Mouse (Mus musculus) neural tube, embryonic 13.5 days (tissue): ENCODE measurements around the gene Nlrp9b. TPM values are rescaled to one million over a fixed set of nuclear protein-coding genes. Genes with fewer than 3 reads are reported as not detected.
"Not testable (repeated sequence)": the region's sequence is repeated elsewhere in the genome, so short reads cannot be mapped to it uniquely, and the experiment has no call there.

Source experiments
- ATAC-seq: fragments of 200-750 bp; cut with Nextera tagmentation; 2 replicates; pipeline ENCODE4 v1.8.0; 2017; ENCODE audit warnings: low read depth, mild to moderate bottlenecking, moderate TSS enrichment, moderate library complexity
- H3K27ac ChIP-seq: fragments of 300-500 bp; sonication (generic); replicated peaks from 2 replicates; pipeline ENCODE4 v1.5.1; 2015; ENCODE audit warnings: moderate library complexity, mild to moderate bottlenecking, inconsistent platforms
- H3K27me3 ChIP-seq: fragments of 300-500 bp; sonication (generic); 2 replicates; pipeline ENCODE4 v1.6.1; 2015; ENCODE audit warnings: mild to moderate bottlenecking, inconsistent platforms
- H3K36me3 ChIP-seq: fragments of 300-500 bp; sonication (generic); 2 replicates; pipeline ENCODE4 v1.6.1; 2015; ENCODE audit warnings: mild to moderate bottlenecking, inconsistent platforms
- H3K4me1 ChIP-seq: fragments of 300-500 bp; sonication (generic); replicated peaks from 2 replicates; pipeline ENCODE4 v1.6.1; 2015; ENCODE audit warnings: inconsistent platforms
- H3K4me2 ChIP-seq: fragments of 300-500 bp; sonication (generic); 2 replicates; pipeline ENCODE4 v1.6.1; 2015; ENCODE audit warnings: inconsistent platforms, mild to moderate bottlenecking, moderate library complexity
- H3K4me3 ChIP-seq: fragments of 300-500 bp; sonication (generic); 2 replicates; pipeline ENCODE4 v1.5.1; 2015; ENCODE audit warnings: mild to moderate bottlenecking, inconsistent platforms
- H3K9ac ChIP-seq: fragments of 300-500 bp; sonication (generic); 2 replicates; pipeline ENCODE4 v1.6.1; 2015; ENCODE audit warnings: moderate library complexity, mild to moderate bottlenecking, inconsistent platforms
- H3K9me3 ChIP-seq: fragments of 300-500 bp; sonication (generic); 2 replicates; pipeline ENCODE4 v1.6.1; 2016; ENCODE audit warnings: inconsistent platforms
- WGBS: fragments of 180-500 bp; shearing (Covaris S2); methylation state at CpG from one replicate; pipeline ENCODE4 v1.1.7; 2015; 5-methylcytosine and 5-hydroxymethylcytosine counted together
- polyA plus RNA-seq: library from polyadenylated mRNA; unstranded; fragments of >200 nt; fragmentation: Nextera tagmentation; extraction: Ambion mirVana; gene quantifications from 2 replicates; pipeline ENCODE4 v1.2.1, GENCODE M21; 2015

Nlrp9b gene
- not detected in 2 replicates for polyA plus RNA-seq

DNA sequence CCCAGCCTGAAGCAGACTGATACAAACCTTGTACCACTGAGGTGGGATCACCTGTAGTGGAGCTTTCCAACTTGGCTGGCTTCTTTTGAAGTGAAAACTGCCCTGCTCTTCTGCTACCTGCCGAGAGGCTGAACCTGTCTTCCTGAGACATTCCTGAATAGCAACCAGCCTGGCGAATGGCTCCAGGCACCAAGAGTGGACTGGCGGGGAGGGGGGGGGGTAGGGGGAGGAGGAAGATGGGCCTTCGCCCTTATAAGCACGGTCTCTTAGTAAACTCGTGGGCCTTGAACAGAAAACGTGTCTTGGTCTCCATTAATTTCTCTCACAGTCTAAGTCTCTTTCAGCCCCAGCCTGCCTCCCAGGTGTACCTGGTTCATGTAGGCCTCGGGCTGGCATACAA lies at the start of gene Nlrp9b:
Nlrp9b (plus strand) TSS at position 301 of the 400 bp plus-strand sequence.
- ATAC-seq, H3K9ac ChIP-seq, H3K4me2 ChIP-seq, H3K27me3 ChIP-seq, H3K27ac ChIP-seq, H3K36me3 ChIP-seq, H3K4me1 ChIP-seq, H3K4me3 ChIP-seq: not testable (repeated sequence)
- peaks cover 19% of the 10 kb centered on the region for H3K9me3 ChIP-seq
- WGBS, result 65% methylated on average over 8 of the region's 8 CpGs

DNA sequence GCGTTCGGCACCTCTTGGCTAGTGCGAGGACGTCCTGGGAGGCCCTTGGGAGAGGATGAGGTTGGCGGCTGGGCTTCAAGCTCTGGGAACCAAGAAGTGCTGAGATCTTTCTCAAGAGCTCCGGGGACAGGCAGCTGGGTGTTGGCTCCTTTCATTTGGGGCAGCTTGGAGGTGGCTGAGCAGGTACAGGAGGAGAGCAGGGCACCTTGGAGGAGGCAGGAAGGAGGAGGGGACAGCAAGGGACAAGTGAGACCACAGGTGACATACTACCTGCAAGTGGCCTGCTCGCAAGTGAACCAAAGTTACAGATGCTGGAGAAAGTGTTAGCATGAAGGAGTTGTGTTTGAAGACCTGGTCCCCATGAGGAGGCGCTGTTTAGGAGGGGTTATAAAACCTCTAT lies 46.6 kb upstream of the Nlrp9b start:
- no peaks in the 10 kb centered on the region for H3K4me1 ChIP-seq
- no peaks in the 10 kb centered on the region for H3K27me3 ChIP-seq
- ATAC-seq, result no peak
- 90% methylated on average over 8 of the region's 8 CpGs for WGBS
- no peak overlapping the region for H3K4me3 ChIP-seq
- H3K4me2 ChIP-seq, result no peak overlapping the region
- no peak overlapping the region for H3K9ac ChIP-seq
- no peaks in the 10 kb centered on the region for H3K9me3 ChIP-seq
- no peaks in the 10 kb centered on the region for H3K36me3 ChIP-seq
- H3K27ac ChIP-seq, result no peak overlapping the region

DNA sequence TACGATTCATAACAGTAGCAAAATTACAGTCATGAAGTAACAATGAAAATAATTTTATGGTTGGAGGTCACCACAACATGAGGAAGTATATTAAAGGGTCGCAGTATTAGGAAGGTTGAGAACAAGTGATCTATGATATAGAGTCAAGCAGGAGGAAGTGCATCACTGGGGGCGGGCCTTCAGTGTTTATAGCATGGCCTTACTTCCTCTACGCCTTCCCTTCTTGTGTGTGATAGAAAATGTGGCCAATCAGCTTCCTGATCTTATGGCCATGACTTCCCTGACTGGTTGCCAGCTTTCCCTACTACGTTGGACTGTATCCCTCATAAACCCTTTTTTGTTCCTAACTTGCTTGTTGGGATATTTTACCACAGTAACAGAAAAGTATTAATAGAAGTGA lies 46.1 kb upstream of the Nlrp9b start:
- Histone ChIP-seq H3K9ac (no peak overlapping the region), H3K4me3 (no peak overlapping the region), H3K27ac (no peak overlapping the region), H3K9me3 (no peaks in the 10 kb centered on the region), H3K27me3 (no peaks in the 10 kb centered on the region), H3K4me1 (no peaks in the 10 kb centered on the region), H3K4me2 (no peak overlapping the region), H3K36me3 (no peaks in the 10 kb centered on the region)
- no peak for ATAC-seq
- 87% methylated on average over 5 of the region's 5 CpGs for WGBS

DNA sequence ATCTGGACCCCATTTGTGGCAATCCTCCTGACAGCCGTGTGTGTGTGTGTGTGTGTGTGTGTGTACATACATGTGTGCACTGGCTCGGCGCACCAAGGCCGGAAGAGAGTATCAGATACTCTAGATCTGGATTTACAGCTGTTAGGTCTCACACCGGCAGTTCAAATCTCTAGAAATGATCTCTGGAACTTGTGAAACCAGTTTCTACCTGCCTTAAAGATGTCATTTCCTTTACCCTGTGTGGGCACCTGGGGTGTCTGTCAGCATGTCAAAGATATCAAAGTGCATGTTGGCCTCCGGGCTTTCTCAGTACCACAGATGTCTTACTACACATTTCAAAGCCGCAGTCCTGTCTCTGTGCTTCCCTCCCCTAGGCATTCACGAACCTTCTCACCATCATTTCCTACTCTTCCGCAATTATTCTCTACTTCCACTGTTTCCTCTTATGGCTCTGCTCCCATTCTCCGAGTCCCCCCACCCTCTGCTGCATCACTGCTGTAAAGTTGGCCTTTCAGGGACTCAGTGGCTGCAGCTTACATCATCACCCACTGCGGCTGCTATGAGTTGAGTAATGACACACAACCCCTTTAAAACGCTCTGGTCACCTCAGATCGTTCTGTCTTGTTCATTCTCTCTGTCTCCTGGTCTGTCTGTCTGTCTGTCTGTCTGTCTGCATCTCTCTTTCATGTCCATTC lies 45.3 kb upstream of the Nlrp9b start:
- no peaks in the 10 kb centered on the region for H3K9me3 ChIP-seq
- no peaks in the 10 kb centered on the region for H3K27me3 ChIP-seq
- no peak for ATAC-seq
- H3K4me3 ChIP-seq, result no peak overlapping the region
- no peak overlapping the region for H3K9ac ChIP-seq
- no peaks in the 10 kb centered on the region for H3K36me3 ChIP-seq
- no peak overlapping the region for H3K27ac ChIP-seq
- WGBS, result 86% methylated on average over 13 of the region's 13 CpGs
- H3K4me2 ChIP-seq, result no peak overlapping the region
- no peaks in the 10 kb centered on the region for H3K4me1 ChIP-seq

DNA sequence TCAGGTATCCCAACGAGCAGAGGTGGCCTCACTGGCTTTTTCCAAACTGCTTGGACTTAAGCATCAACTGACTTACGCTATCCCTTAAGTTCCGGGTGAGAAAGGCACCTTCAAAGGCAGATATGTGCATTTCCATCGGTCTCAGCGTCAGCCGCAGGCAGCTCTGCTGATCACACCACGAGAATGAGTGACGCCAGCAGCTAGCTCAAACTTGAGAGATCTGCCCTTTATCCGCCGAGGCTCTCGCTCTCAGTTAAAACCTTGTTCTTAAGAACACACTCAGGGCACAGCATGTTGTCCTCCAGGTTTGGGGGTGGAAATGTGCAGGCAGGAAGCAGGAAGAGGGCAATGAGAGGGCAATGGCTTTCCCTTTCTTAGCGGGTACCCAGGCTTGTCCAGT lies 42.3 kb upstream of the Nlrp9b start:
- no peaks in the 10 kb centered on the region for H3K9me3 ChIP-seq
- H3K9ac ChIP-seq, result no peak overlapping the region
- H3K27me3 ChIP-seq, result no peaks in the 10 kb centered on the region
- H3K4me1 ChIP-seq, result no peaks in the 10 kb centered on the region
- H3K4me2 ChIP-seq, result no peak overlapping the region
- H3K4me3 ChIP-seq, result no peak overlapping the region
- H3K36me3 ChIP-seq, result no peaks in the 10 kb centered on the region
- WGBS, result 83% methylated on average over 12 of the region's 12 CpGs
- no peak overlapping the region for H3K27ac ChIP-seq
- no peak for ATAC-seq

DNA sequence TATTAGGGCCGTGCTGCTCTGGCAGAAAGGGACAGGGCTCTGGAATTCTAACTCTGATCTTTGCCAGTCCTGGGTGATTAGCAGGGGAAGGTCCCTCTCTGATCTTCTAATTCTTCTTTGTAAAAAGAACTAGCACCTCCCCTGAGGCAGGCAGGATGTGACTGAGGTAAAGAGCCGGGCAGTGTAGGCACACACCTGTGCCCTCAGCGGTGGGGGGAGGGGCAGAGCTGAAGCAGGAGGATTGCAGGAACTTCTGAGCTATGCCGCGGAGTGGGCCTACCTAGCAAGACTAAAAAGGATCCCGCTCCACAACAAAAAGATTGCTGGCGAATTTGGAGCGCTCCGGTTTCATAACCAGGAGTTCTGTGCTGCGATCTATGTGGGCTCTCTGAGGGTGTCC lies 41.3 kb upstream of the Nlrp9b start:
- no peaks in the 10 kb centered on the region for H3K36me3 ChIP-seq
- H3K27ac ChIP-seq, result no peak overlapping the region
- H3K4me1 ChIP-seq, result no peaks in the 10 kb centered on the region
- no peaks in the 10 kb centered on the region for H3K27me3 ChIP-seq
- no peak overlapping the region for H3K4me3 ChIP-seq
- 59% methylated on average over 10 of the region's 10 CpGs for WGBS
- H3K4me2 ChIP-seq, result no peak overlapping the region
- no peaks in the 10 kb centered on the region for H3K9me3 ChIP-seq
- no peak for ATAC-seq
- no peak overlapping the region for H3K9ac ChIP-seq

DNA sequence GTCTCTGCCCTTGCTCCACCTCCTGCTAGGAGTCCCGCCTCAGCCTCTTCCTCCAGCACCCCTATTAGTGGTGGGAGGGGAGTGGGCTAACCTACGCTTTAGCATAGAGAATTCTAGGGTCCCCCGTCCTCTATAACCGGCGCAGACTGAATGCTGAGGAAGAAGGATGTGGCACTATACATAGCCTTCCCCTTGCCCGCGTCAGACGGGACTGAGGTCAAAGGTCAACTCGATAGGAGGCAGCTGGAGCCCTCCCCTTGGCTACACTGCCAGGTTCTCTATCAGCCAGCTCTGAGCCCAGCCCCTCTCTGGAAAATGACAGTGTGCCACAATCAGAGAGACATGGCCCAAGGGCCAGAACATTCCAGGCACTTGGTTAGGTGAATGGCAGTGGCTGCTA lies 40.7 kb upstream of the Nlrp9b start, which contains the start of gene Igsf23:
Igsf23 (minus strand) TSS at position 168 of the 400 bp plus-strand sequence.
- no peak within 1 kb of the TSS for H3K27ac ChIP-seq
- H3K27me3 ChIP-seq, result no peaks in the 10 kb centered on the region
- no peak within 1 kb of the TSS for H3K9ac ChIP-seq
- H3K36me3 ChIP-seq, result no peaks in the 10 kb centered on the region
- H3K4me3 ChIP-seq, result no peak within 1 kb of the TSS
- H3K9me3 ChIP-seq, result no peaks in the 10 kb centered on the region
- H3K4me2 ChIP-seq, result no peak within 1 kb of the TSS
- no peak for ATAC-seq
- no peaks in the 10 kb centered on the region for H3K4me1 ChIP-seq
- 55% methylated on average over 9 of the region's 9 CpGs for WGBS

DNA sequence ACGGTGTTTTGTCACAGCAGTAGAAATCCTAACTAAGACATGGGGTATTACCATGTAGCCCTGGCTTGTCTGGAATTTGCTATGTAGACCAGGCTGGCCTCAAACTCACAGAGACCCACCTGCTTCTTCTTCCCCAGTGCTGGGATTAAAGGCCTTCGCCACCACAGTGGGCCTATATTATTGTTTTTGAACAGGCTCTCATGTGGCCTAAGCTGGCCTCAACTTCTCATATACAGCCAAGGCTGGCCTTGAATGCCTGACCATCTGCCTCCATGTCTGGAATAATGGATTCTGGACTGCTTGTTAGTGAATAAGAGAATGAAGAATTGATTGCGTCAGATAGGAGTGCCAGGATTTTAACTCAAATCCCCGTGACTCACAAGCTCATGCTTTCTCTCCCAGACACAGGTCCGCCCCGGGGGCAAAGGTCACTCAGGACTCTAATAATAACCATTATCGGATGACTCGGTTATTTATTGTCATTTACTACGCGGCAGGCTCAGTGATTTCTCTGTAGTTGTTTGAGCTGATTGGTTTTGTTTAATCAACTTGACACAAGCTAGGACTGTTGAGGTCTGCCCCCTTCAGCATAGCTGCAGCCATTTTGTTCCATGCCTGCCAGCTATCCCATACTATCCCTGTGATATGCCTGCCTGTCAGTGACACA lies 38.8 kb upstream of the Nlrp9b start:
- Histone ChIP-seq H3K36me3 (no peaks in the 10 kb centered on the region), H3K4me3 (no peak overlapping the region), H3K4me2 (no peak overlapping the region), H3K27me3 (no peaks in the 10 kb centered on the region), H3K9ac (no peak overlapping the region), H3K27ac (no peak overlapping the region), H3K4me1 (no peaks in the 10 kb centered on the region), H3K9me3 (no peaks in the 10 kb centered on the region)
- ATAC-seq, result no peak
- WGBS, result 60% methylated on average over 10 of the region's 10 CpGs

DNA sequence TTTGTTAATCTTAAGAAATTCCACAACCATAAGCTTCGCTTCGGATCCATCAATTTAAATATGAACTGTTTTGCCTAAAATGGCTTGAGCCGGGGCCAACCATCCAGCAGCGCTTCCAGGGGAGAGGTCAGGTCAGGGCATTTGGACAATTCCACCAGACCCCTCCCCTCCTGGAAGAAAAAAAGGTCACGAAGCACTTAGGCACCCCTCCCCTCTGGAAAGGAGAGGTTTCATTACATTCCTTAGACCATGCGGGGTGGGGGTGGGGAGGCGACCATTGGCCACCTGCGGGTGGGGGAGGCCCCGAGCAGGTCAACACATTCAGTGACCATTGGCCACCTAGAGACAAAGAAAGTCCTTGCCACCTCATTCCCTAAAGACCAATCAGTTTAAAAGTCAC lies 38.2 kb upstream of the Nlrp9b start:
- 51% methylated on average over 9 of the region's 9 CpGs for WGBS

DNA sequence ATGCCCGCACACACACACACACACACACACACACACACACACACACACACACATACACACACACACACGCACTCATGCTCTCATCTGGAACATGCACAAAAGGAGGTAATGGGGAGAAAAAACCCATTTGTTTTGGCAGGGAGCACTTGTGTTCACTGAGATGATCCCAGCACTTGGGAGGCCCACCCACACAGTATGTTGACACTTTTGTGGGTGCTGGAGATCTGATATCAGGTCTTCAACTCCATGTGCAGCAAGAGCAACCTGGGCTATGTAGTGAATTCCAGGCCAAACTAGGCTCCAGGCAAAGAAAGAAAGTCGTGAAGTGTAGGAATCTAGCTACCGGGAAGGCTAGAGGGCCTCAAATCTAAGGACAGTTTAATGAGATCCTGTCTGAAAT lies 35.4 kb upstream of the Nlrp9b start:
- ATAC-seq, result no peak
- Histone ChIP-seq H3K9ac (no peak overlapping the region), H3K4me2 (no peak overlapping the region), H3K27me3 (no peaks in the 10 kb centered on the region), H3K27ac (no peak overlapping the region), H3K36me3 (no peaks in the 10 kb centered on the region), H3K4me1 (no peaks in the 10 kb centered on the region), H3K9me3 (no peaks in the 10 kb centered on the region), H3K4me3 (no peak overlapping the region)
- WGBS, result 76% methylated on average over 4 of the region's 4 CpGs

More for the DNA sequence above, 38.2 kb upstream of the Nlrp9b start:
- no peaks in the 10 kb centered on the region for H3K4me1 ChIP-seq
- ATAC-seq, result no peak
- H3K27me3 ChIP-seq, result no peaks in the 10 kb centered on the region
- H3K27ac ChIP-seq, result no peak overlapping the region
- H3K4me3 ChIP-seq, result no peak overlapping the region
- H3K9ac ChIP-seq, result no peak overlapping the region
- H3K4me2 ChIP-seq, result no peak overlapping the region
- no peaks in the 10 kb centered on the region for H3K9me3 ChIP-seq
- no peaks in the 10 kb centered on the region for H3K36me3 ChIP-seq

DNA sequence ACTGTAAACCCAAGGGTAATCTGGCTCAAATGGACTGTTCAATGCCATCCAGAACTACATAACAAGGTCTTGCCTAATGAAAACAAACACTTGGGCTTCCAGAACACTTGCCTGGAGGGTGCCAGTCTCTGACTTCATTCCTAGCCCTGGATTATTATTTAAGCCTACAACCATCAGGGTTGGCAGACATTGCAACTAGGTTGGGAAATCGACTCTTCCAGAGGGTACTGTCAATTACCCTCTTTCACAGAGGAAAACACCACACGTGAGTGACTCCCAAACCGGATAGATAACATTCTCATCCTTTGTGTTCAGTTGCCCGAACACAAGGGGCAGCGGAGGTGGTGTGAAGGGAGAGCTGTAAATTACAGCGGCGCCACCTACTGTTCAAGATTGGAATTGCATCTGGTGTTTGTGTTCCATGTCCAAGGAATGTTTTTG lies 34.9 kb upstream of the Nlrp9b start:
- 4% methylated on average over 7 of the region's 7 CpGs for WGBS
- H3K4me1 ChIP-seq, result no peaks in the 10 kb centered on the region
- no peaks in the 10 kb centered on the region for H3K27me3 ChIP-seq
- H3K9me3 ChIP-seq, result no peaks in the 10 kb centered on the region
- H3K4me3 ChIP-seq, result no peak overlapping the region
- H3K27ac ChIP-seq, result no peak overlapping the region
- no peak overlapping the region for H3K9ac ChIP-seq
- H3K36me3 ChIP-seq, result no peaks in the 10 kb centered on the region
- no peak overlapping the region for H3K4me2 ChIP-seq
- ATAC-seq, result 0 out of 2 replicates have a peak, but pooled peaks have one; percentile 25

DNA sequence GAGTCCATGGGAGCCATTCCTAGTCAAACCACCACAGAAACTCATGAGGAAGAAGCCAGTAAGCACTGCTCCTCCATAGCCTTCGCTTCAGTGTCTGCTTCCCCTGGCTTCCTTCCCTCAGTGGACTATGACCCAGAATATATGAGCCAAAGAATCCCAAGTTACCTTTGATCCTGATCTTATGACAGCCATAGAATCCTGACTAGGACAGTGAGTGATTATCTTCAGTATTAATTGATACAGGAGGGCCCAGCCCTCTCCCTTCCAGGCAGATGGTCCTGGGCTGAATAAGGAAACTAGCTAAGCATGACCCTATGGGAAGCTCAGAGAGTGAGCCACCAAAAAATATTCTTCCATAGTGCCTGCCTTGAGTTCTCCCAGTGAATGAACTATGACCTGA lies 28.8 kb upstream of the Nlrp9b start:
- Histone ChIP-seq H3K27me3 (no peaks in the 10 kb centered on the region), H3K4me1 (no peaks in the 10 kb centered on the region), H3K27ac (no peak overlapping the region), H3K36me3 (no peaks in the 10 kb centered on the region), H3K9ac (no peak overlapping the region), H3K9me3 (no peaks in the 10 kb centered on the region), H3K4me3 (no peak overlapping the region), H3K4me2 (no peak overlapping the region)
- 61% methylated on average over 1 of the region's 1 CpGs for WGBS
- ATAC-seq, result no peak
